Comparison of ENCODE assay signal across 23 mouse cellular contexts in the genomic region with DNA sequence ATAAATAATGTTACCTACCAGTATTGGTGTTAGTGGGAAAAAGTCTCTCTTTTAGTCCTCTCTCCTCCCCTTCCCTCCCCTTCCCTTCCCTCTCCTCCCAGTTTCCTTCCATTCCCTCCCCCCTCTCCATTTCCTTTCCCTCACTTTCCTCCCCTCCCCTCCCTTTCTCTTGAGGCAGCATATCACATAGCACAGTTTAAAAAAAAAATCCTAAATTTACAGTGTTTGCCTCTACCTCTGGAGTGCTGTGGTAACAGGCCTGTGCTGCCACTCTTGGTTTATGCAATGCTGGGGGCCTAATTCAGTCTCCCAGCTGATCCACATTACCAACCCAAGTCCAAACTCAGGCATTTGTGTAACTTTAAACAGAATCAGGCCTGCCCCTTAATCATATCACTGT. TPM values are rescaled to one million over a fixed set of nuclear protein-coding genes. Genes with fewer than 3 reads are reported as not detected.
DNase-seq lines count a peak whose midpoint lies in the region; ATAC-seq and TF ChIP-seq lines count a peak whose summit lies in the region.
"Had no signal": no experiment of that assay in that cellular context is flagged by ENCODE, and none has a peak within 500 bp of the region (broad histone marks: within the 10 kb centered on the region; RNA-seq: fewer than 3 reads in every experiment).

No protein-coding gene starts in this region.

- no peak overlapping the region for H3K4me3 ChIP-seq in kidney, postnatal 0 days (replicated peaks; ENCODE audit: low read depth, low read length)
- H3K4me3 ChIP-seq in embryonic facial prominence, embryonic 10.5 days: no peak overlapping the region
- H3K4me3 ChIP-seq in embryonic facial prominence, embryonic 15.5 days (replicated peaks): no peak overlapping the region
- no peak overlapping the region for H3K4me3 ChIP-seq in small intestine, adult 2 months (ENCODE audit: low read depth, low read length)
- no peak overlapping the region for H3K4me3 ChIP-seq in midbrain, embryonic 11.5 days (ENCODE audit: low read depth, low read length)
- H3K4me3 ChIP-seq: heart, embryonic 12.5 days; hindbrain, embryonic 13.5 days; layer of hippocampus, adult 2 months; neural tube, embryonic 15.5 days had no signal

- no peak for TF ChIP-seq CTCF in kidney, postnatal 0 days (IDR thresholded peaks at IDR 0.05; ENCODE audit: low read depth)
- TF ChIP-seq CTCF in small intestine, adult 2 months (IDR thresholded peaks at IDR 0.05; ENCODE audit: extremely low read depth, insufficient read length, insufficient replicate concordance, low read depth, low read length): no peak

- no peak overlapping the region for H3K9ac ChIP-seq in kidney, postnatal 0 days (ENCODE audit: low read depth, low read length)
- H3K9ac ChIP-seq in embryonic facial prominence, embryonic 15.5 days: no peak overlapping the region
- no peak overlapping the region for H3K9ac ChIP-seq in midbrain, embryonic 11.5 days (ENCODE audit: low read length)
- H3K9ac ChIP-seq: heart, embryonic 12.5 days; hindbrain, embryonic 13.5 days; liver, postnatal 0 days; neural tube, embryonic 15.5 days had no signal

- no peaks in the 10 kb centered on the region for H3K36me3 ChIP-seq in kidney, postnatal 0 days (ENCODE audit: insufficient read depth, low read length)
- H3K36me3 ChIP-seq in embryonic facial prominence, embryonic 10.5 days (replicated peaks): no peaks in the 10 kb centered on the region
- H3K36me3 ChIP-seq in embryonic facial prominence, embryonic 15.5 days: no peaks in the 10 kb centered on the region
- no peaks in the 10 kb centered on the region for H3K36me3 ChIP-seq in small intestine, adult 2 months (ENCODE audit: control insufficient read depth, insufficient read depth, low read length)
- H3K36me3 ChIP-seq in midbrain, embryonic 11.5 days (ENCODE audit: control insufficient read depth, insufficient read depth, low read length): no peaks in the 10 kb centered on the region
- H3K36me3 ChIP-seq: heart, embryonic 12.5 days; hindbrain, embryonic 13.5 days; neural tube, embryonic 15.5 days had no signal

- no peak for ATAC-seq in kidney, postnatal 0 days (replicated peaks; ENCODE audit: low FRiP score, low read depth)
- no peak for ATAC-seq in embryonic facial prominence, embryonic 15.5 days (ENCODE audit: insufficient number of reproducible peaks, low FRiP score, low TSS enrichment, low read depth)
- no peak for ATAC-seq in midbrain, embryonic 11.5 days (ENCODE audit: low FRiP score)
- ATAC-seq: forebrain, embryonic 14.5 days; inflammation-experienced regulatory T-cells, adult 6 months; liver, postnatal 0 days had no signal

- DNase-seq in kidney, postnatal 0 days (ENCODE audit: low spot score): peak; percentile 66
- no peak for DNase-seq in kidney, adult 11 months
- no peak for DNase-seq in embryonic facial prominence, embryonic 10.5 days (ENCODE audit: low spot score)
- DNase-seq in midbrain, embryonic 11.5 days (ENCODE audit: low spot score, missing footprints): no peak
- no peak for DNase-seq in right cerebral cortex, postnatal 10 days (ENCODE audit: low spot score in 2 of 2)
- no peak for DNase-seq in layer of hippocampus, postnatal 25 days (ENCODE audit: extremely low spot score in 1 of 2, low spot score in 1 of 2)
- DNase-seq: cerebellum, postnatal 10 days; kidney, postnatal 14 days; liver, postnatal 0 days; midbrain, embryonic 14.5 days; right cerebral cortex, postnatal 14 days; thymus, postnatal 36 days had no signal

- no peak overlapping the region for H3K4me2 ChIP-seq in kidney, postnatal 0 days (ENCODE audit: low read length)
- no peak overlapping the region for H3K4me2 ChIP-seq in embryonic facial prominence, embryonic 15.5 days (replicated peaks)
- no peak overlapping the region for H3K4me2 ChIP-seq in midbrain, embryonic 11.5 days
- H3K4me2 ChIP-seq: heart, embryonic 12.5 days; hindbrain, embryonic 13.5 days; neural tube, embryonic 15.5 days had no signal

- TF ChIP-seq POLR2A in small intestine, adult 2 months (IDR thresholded peaks at IDR 0.05; ENCODE audit: low read depth, low read length): no peak

- no peak overlapping the region for H3K27ac ChIP-seq in kidney, postnatal 0 days
- peak overlapping the region; percentile 63 for H3K27ac ChIP-seq in embryonic facial prominence, embryonic 10.5 days (replicated peaks)
- 0 out of 2 replicates have a peak overlapping the region, but pooled peaks have one; percentile 22 for H3K27ac ChIP-seq in embryonic facial prominence, embryonic 15.5 days (replicated peaks)
- peak overlapping the region; percentile 74 for H3K27ac ChIP-seq in small intestine, adult 2 months (ENCODE audit: insufficient read depth, low read depth, low read length)
- H3K27ac ChIP-seq in midbrain, embryonic 11.5 days (ENCODE audit: low read depth, low read length): no peak overlapping the region
- H3K27ac ChIP-seq: hindbrain, embryonic 13.5 days; layer of hippocampus, adult 2 months; neural tube, embryonic 15.5 days had no signal

- no peaks in the 10 kb centered on the region for H3K27me3 ChIP-seq in kidney, postnatal 0 days (ENCODE audit: insufficient read depth, low read length)
- no peaks in the 10 kb centered on the region for H3K27me3 ChIP-seq in embryonic facial prominence, embryonic 10.5 days (replicated peaks; ENCODE audit: low read depth, poor library complexity, severe bottlenecking)
- no peaks in the 10 kb centered on the region for H3K27me3 ChIP-seq in embryonic facial prominence, embryonic 15.5 days
- no peaks in the 10 kb centered on the region for H3K27me3 ChIP-seq in small intestine, adult 2 months (ENCODE audit: control insufficient read depth, insufficient read depth, low read length)
- no peaks in the 10 kb centered on the region for H3K27me3 ChIP-seq in midbrain, embryonic 11.5 days (ENCODE audit: control insufficient read depth, insufficient read depth, low read length)
- H3K27me3 ChIP-seq: heart, embryonic 12.5 days; hindbrain, embryonic 13.5 days; neural tube, embryonic 15.5 days had no signal

- H3K9me3 ChIP-seq in kidney, postnatal 0 days (replicated peaks; ENCODE audit: low read length): no peaks in the 10 kb centered on the region
- H3K9me3 ChIP-seq in embryonic facial prominence, embryonic 10.5 days: no peaks in the 10 kb centered on the region
- no peaks in the 10 kb centered on the region for H3K9me3 ChIP-seq in embryonic facial prominence, embryonic 15.5 days (replicated peaks)
- H3K9me3 ChIP-seq in midbrain, embryonic 11.5 days (ENCODE audit: control insufficient read depth, low read length): no peaks in the 10 kb centered on the region
- H3K9me3 ChIP-seq: heart, embryonic 12.5 days; hindbrain, embryonic 13.5 days; neural tube, embryonic 15.5 days had no signal

- H3K4me1 ChIP-seq in kidney, postnatal 0 days (replicated peaks; ENCODE audit: insufficient read depth, low read length): 0 out of 2 replicates have a peak, but pooled peaks cover 2% of the 10 kb centered on the region
- H3K4me1 ChIP-seq in embryonic facial prominence, embryonic 10.5 days: peaks cover 46% of the 10 kb centered on the region
- peaks cover 15% of the 10 kb centered on the region for H3K4me1 ChIP-seq in embryonic facial prominence, embryonic 15.5 days
- H3K4me1 ChIP-seq in small intestine, adult 2 months (ENCODE audit: control insufficient read depth, insufficient read depth, insufficient read length, low read length): no peaks in the 10 kb centered on the region
- no peaks in the 10 kb centered on the region for H3K4me1 ChIP-seq in midbrain, embryonic 11.5 days (ENCODE audit: control insufficient read depth, insufficient read depth, low read length)

RNA-seq across cellular contexts. Expression of gene Slc44a3, which starts 52.1 kb away (rescaled TPM):
- 16.9 and 18.2 TPM in 2 replicates for polyA plus RNA-seq in kidney, postnatal 0 days (2015; fragmentation: Nextera tagmentation; extraction: Ambion mirVana)
- polyA plus RNA-seq in embryonic facial prominence, embryonic 10.5 days (2016; fragmentation: Nextera tagmentation; extraction: Ambion mirVana): 0.83 and 1.6 TPM in 2 replicates
- 4.4 and 6.2 TPM in 2 replicates for polyA plus RNA-seq in embryonic facial prominence, embryonic 15.5 days (2015; fragmentation: Nextera tagmentation; extraction: Ambion mirVana)
- polyA plus RNA-seq in small intestine, adult 2 months (2012; rRNA removed): 4.6 and 5.9 TPM in 2 replicates
- 0.34 and 0.38 TPM in 2 replicates for polyA plus RNA-seq in midbrain, embryonic 11.5 days (2014; fragmentation: Nextera tagmentation; extraction: Ambion mirVana)
- not detected for total RNA-seq in layer of hippocampus, postnatal 25 days (2021)
- total RNA-seq: layer of hippocampus, adult 2 months; left cerebral cortex, adult 18-20 months; left cerebral cortex, postnatal 36 days; megakaryocyte, adult 5-6 weeks had no signal
- polyA plus RNA-seq: inflammation-experienced regulatory T-cells, adult 6 months had no signal

Comparison
In these comparisons a context has a peak if more than half of its experiments do, and no peak if none do; other contexts are left out.
1. H3K27ac ChIP-seq: peak in embryonic facial prominence, embryonic 10.5 days (single experiment), embryonic facial prominence, embryonic 15.5 days (single experiment) and small intestine, adult 2 months (single experiment); none in kidney, postnatal 0 days (single experiment) and midbrain, embryonic 11.5 days (single experiment).